Mouse (Mus musculus) limb, embryonic 14.5 days (tissue): ENCODE results near the gene Odf3b. TPM values are rescaled to one million over a fixed set of nuclear protein-coding genes. Genes with fewer than 3 reads are reported as not detected.
A peak's percentile ranks its signal among the peaks of the same experiment; 100 is the strongest.

Source experiments
- ATAC-seq: fragments of 200-750 bp; cut with Nextera tagmentation; 2 replicates; pipeline ENCODE4 v1.8.0; 2017; ENCODE audit warnings: low read depth, moderate number of reproducible peaks, moderate TSS enrichment; ENCODE audit not compliant: low FRiP score
- DNase-seq: peaks from one replicate; pipeline ENCODE4 v3.0.0-alpha.2; 2015; ENCODE audit warnings: low spot score
- H3K27ac ChIP-seq: fragments of 300-500 bp; sonication (generic); replicated peaks from 2 replicates; pipeline ENCODE4 v1.5.1; 2014; ENCODE audit warnings: low read depth, mild to moderate bottlenecking, low read length, moderate library complexity, mixed read lengths
- H3K27me3 ChIP-seq: fragments of 300-500 bp; sonication (generic); 2 replicates; pipeline ENCODE4 v1.6.1; 2014; ENCODE audit warnings: low read length, mixed read lengths; ENCODE audit not compliant: control insufficient read depth, insufficient read depth
- H3K36me3 ChIP-seq: fragments of 300-500 bp; sonication (generic); 2 replicates; pipeline ENCODE4 v1.6.1; 2014; ENCODE audit warnings: mild to moderate bottlenecking, low read length, moderate library complexity, mixed read lengths; ENCODE audit not compliant: control insufficient read depth, insufficient read depth
- H3K4me1 ChIP-seq: fragments of 300-500 bp; sonication (generic); 2 replicates; pipeline ENCODE4 v1.6.1; 2014; ENCODE audit warnings: antibody characterized with exemption, low read length, mixed read lengths; ENCODE audit not compliant: control insufficient read depth, insufficient read depth
- H3K4me2 ChIP-seq: fragments of 300-500 bp; sonication (generic); replicated peaks from 2 replicates; pipeline ENCODE4 v1.6.1; 2014; ENCODE audit warnings: low read depth, mild to moderate bottlenecking, low read length, moderate library complexity; ENCODE audit not compliant: severe bottlenecking
- H3K4me3 ChIP-seq: fragments of 300-500 bp; sonication (generic); replicated peaks from 2 replicates; pipeline ENCODE4 v1.5.1; 2014; ENCODE audit warnings: low read length
- H3K9ac ChIP-seq: fragments of 300-500 bp; sonication (generic); 2 replicates; pipeline ENCODE4 v1.6.1; 2014; ENCODE audit warnings: mild to moderate bottlenecking, low read depth, low read length, moderate library complexity; ENCODE audit not compliant: severe bottlenecking
- H3K9me3 ChIP-seq: fragments of 300-500 bp; sonication (generic); 2 replicates; pipeline ENCODE4 v1.6.1; 2016; ENCODE audit warnings: low read length; ENCODE audit not compliant: control insufficient read depth
- POLR2A ChIP-seq: fragments of 200-500 bp; IDR thresholded peaks from 2 replicates; pipeline ENCODE4 v1.8.0; 2012; ENCODE audit warnings: inconsistent platforms, mild to moderate bottlenecking, moderate library complexity, borderline replicate concordance; ENCODE audit not compliant: insufficient read depth, insufficient read length; ENCODE audit errors: extremely low read depth
- WGBS: fragments of 180-500 bp; shearing (Covaris S2); extraction: QIAGEN DNeasy Blood & Tissue Kit; methylation state at CpG from one replicate; pipeline ENCODE4 v1.1.7; 2014; 5-methylcytosine and 5-hydroxymethylcytosine counted together
- polyA plus RNA-seq, 2 experiments: library from polyadenylated mRNA; depleted of rRNA in 1 of 2; stranded (reverse) in 1 of 2; unstranded in 1 of 2; fragments of >200 nt; fragmentation: Nextera tagmentation in 1 of 2; extraction: Ambion mirVana in 1 of 2; gene quantifications; 2 replicates each; pipeline versions ENCODE4 v1.2.1 to v1.2.3; 2012 to 2014

Gene Odf3b
- polyA plus RNA-seq, 2 experiments = 0.62 to 0.67 TPM

- no peak overlapping the region for H3K27ac ChIP-seq
- TF ChIP-seq POLR2A = no peak
- no peaks in the 10 kb centered on the region for H3K36me3 ChIP-seq
- H3K27me3 ChIP-seq = peaks cover 51% of the 10 kb centered on the region
- H3K9me3 ChIP-seq = no peaks in the 10 kb centered on the region
- H3K4me3 ChIP-seq = peak overlapping the region; percentile 35
- WGBS = 10% methylated on average over 10 of the region's 10 CpGs
- peaks cover 14% of the 10 kb centered on the region for H3K4me1 ChIP-seq
- ATAC-seq (no peak), DNase-seq (no peak)
- H3K9ac ChIP-seq = peak overlapping the region; percentile 48; the same call in 1 of the 2 replicates
- peak overlapping the region; percentile 67 for H3K4me2 ChIP-seq
Observed at GRCm38 (mm10) chr15:89379429-89379828, 347 bp upstream of the Odf3b start.

DNA sequence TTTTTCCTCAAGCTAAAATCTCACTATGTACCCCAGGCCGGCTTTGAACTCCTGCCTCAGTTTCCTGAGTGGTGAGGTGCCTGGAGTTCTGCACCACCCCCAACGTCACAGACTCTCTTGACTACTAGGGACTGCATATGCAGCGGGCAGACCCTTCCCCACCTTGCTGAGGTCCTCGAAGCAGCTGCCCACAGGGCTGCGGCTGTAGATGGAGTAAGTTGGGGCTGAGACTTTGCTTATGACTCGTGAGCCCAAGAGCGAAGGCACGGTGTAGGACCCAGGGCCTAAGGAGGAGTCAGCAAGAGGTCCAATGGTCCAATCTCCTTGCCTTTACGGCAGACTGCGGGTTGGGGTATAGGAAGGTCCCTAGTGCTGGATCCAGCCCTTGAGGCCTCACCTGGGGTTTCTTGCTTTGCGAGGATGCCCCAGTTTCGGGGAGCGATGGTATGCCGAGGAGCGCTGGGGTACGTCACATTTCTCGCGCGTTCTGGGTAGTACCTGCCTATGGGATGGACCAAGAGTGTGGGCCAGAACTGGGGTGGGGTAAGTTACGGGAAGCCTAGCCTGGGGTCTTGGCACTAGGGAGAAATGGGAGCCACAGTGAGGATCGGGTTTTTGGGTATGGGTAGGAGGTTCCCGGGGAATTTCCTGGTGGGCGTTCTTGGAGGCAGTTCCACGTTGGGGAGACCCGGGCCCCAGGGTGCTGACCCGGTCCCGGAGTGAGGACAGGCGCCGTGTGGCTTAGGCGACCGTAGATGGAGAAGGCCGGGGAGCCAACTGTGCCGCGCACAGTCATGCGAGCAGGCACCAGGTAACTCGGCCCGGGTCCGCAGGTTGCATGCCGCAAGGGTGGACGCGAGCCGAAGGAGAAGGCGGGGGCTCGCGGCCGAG is 899 bp downstream of the Odf3b start:
- Histone ChIP-seq H3K4me2 (peak overlapping the region; percentile 67), H3K9ac (peak overlapping the region; percentile 48), H3K4me3 (peak overlapping the region; percentile 35), H3K27ac (no peak overlapping the region), H3K36me3 (no peaks in the 10 kb centered on the region), H3K27me3 (peaks cover 51% of the 10 kb centered on the region), H3K9me3 (no peaks in the 10 kb centered on the region), H3K4me1 (peaks cover 19% of the 10 kb centered on the region)
- WGBS = 14% methylated on average over 46 of the region's 46 CpGs
- DNase-seq (no peak), ATAC-seq (no peak)
- no peak for TF ChIP-seq POLR2A

DNA sequence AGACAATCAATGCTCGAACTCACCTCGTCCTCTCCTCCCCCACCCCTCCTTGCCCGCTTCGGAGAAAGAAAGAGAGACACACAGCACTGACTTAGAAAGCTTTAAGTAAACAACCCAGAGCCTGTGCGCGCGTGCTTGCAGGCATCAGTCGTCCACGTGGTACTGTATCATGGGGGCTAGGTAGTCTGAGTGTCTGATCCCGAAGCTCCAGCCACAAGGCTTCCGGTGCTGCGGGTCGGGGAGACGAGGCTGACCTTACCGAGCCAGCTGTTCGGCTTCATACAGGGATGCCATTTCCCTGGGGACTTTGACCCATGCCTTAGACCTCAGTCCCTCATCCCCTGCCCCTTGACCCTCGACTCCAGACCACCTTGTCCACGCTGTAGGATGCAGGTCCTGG is 1.7 kb downstream of the Odf3b start:
- Histone ChIP-seq H3K27me3 (peaks cover 51% of the 10 kb centered on the region), H3K4me1 (peaks cover 23% of the 10 kb centered on the region), H3K9me3 (no peaks in the 10 kb centered on the region), H3K27ac (no peak overlapping the region), H3K9ac (no peak overlapping the region), H3K4me2 (no peak overlapping the region; the same call in 1 of the 2 replicates), H3K4me3 (no peak overlapping the region), H3K36me3 (peaks cover 4% of the 10 kb centered on the region; the same call in 1 of the 2 replicates)
- 4% methylated on average over 18 of the region's 18 CpGs for WGBS
- DNase-seq = no peak
- no peak for TF ChIP-seq POLR2A
- ATAC-seq = no peak

DNA sequence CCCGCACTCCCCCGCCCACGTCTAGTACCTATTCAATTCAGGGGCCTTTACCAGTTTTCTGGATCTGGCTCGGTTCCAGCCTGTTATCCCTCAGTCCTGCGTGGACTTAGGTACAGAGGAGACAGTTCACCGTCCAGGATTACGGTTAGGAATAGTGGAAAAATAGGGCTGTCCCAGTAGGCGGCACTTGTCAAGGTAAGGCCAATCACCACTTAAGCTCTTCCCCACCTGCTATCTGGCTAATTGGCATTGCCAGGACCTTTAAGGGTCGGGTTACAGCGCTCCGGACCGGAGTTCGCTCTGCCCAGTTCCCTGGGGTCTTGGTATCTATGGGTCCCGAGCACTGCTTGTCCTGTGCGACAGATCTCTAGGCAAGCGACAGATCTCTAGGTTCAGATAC is 2.1 kb downstream of the Odf3b start, which contains the start of gene Tymp:
Gene Tymp (minus strand): TSS at position 83 of the 400 bp plus-strand sequence.
- DNase-seq = no peak
- H3K27me3 ChIP-seq = peaks cover 51% of the 10 kb centered on the region
- H3K36me3 ChIP-seq = peaks cover 8% of the 10 kb centered on the region
- peaks cover 23% of the 10 kb centered on the region for H3K4me1 ChIP-seq
- H3K4me2 ChIP-seq = no peak within 1 kb of the TSS; the same call in 1 of the 2 replicates
- no peak within 1 kb of the TSS for H3K4me3 ChIP-seq
- H3K9ac ChIP-seq = no peak within 1 kb of the TSS
- H3K27ac ChIP-seq = no peak within 1 kb of the TSS
- H3K9me3 ChIP-seq = no peaks in the 10 kb centered on the region
- TF ChIP-seq POLR2A = no peak
- ATAC-seq = no peak
- 15% methylated on average over 16 of the region's 16 CpGs for WGBS

GRCm38 (mm10) chr15:89376040-89376439 is 3.0 kb downstream of the Odf3b start:
- no peak overlapping the region for H3K9ac ChIP-seq
- H3K4me2 ChIP-seq = no peak overlapping the region
- peaks cover 23% of the 10 kb centered on the region for H3K4me1 ChIP-seq
- DNase-seq = no peak
- no peak overlapping the region for H3K27ac ChIP-seq
- H3K27me3 ChIP-seq = peaks cover 51% of the 10 kb centered on the region
- WGBS = 86% methylated on average over 7 of the region's 7 CpGs
- ATAC-seq = no peak
- no peak overlapping the region for H3K4me3 ChIP-seq
- TF ChIP-seq POLR2A = no peak
- no peaks in the 10 kb centered on the region for H3K9me3 ChIP-seq
- peaks cover 17% of the 10 kb centered on the region for H3K36me3 ChIP-seq
